Mouse (Mus musculus): ENCODE data around the gene Prl.
"Not testable (repeated sequence)": the region's sequence is repeated elsewhere in the genome, so short reads cannot be mapped to it uniquely, and the experiment has no call there.

Gene Prl

DNA sequence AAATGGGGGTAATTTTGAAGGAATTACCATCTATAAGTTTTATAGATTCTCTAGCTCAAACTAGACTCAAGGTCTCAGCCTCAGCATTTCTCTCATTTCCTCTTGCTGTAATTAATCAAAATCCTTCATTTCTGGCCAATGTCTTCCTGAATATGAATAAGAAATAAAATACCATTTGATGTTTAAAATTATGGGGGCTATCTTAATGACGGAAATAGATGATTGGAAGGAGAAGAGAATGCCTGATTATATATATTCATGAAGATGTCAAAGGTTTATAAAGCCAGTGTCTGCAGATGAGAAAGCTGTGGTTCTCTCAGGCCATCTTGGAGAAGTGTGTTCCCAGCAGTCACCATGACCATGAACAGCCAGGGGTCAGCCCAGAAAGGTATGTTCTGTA is at the start of gene Prl:
Gene Prl (plus strand): TSS at position 301 of the 400 bp plus-strand sequence.
- no peak for DNase-seq

- DNase-seq = no peak
Observed at GRCm38 (mm10) chr13:27026614-27027013, 30.8 kb upstream of the Prl start.

GRCm38 (mm10) chr13:27027376-27027775 is 30.0 kb upstream of the Prl start:
- DNase-seq = no peak

- no peak for DNase-seq
Observed at GRCm38 (mm10) chr13:27028501-27029240, 28.7 kb upstream of the Prl start.

DNA sequence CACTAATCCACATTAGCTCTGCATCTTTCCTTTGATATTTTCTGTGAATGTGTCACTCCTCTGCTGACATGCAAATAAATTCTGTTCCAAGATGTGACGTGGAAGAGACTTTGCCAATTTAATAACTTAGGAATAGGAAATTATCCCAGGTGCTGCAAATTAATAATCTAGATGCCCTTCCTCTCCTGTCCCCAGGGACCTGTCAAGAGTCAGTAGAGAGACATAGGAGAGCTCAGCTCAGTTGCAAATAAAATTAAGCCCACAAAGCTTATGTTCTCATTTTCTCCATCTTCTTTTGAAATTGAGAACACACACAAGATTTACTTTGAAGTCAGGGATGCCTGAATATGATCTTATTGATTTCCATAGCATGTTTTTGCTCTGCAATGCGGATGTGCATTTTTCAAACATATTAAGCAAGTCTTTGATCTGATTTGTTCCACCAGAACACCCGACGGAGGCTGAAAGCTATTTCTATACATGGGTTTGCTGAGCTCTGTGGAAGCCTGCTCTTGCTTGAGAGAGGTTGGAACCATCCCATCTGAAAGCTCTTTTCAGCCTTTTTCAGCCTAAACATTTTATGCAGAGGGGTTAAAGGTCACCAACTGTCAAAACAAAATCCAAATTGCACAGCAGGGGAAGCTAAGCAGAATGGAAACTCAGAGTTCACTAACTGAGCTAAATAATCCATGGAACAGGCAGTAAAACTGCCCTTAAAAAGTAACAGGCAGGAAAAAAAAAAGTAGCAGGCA is 26.1 kb upstream of the Prl start:
- no peak for DNase-seq

GRCm38 (mm10) chr13:27031853-27032240 is 25.5 kb upstream of the Prl start:
- no peak for DNase-seq

- no peak for DNase-seq
Observed at GRCm38 (mm10) chr13:27032998-27033397, 24.4 kb upstream of the Prl start.

DNA sequence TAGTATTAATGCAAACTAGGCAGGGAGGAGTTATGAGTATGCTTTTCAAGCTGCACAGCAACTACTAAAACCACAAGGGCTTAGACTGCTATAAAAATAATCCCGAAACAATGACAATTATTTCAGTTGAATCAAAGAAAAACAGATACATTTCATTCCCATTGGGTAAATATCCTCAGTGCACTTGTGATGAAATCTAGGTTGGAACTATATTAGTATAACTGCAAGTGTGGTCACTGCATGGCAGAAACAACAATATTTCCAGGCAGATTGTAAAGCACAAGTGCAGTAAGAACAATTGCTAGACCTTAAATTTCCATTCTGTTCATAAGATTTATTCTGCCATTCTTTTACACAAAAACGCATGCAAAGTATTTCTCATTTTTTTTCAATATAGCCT is 15.2 kb upstream of the Prl start:
- DNase-seq = no peak

GRCm38 (mm10) chr13:27043326-27043725 is 14.0 kb upstream of the Prl start:
- no peak for DNase-seq

DNA sequence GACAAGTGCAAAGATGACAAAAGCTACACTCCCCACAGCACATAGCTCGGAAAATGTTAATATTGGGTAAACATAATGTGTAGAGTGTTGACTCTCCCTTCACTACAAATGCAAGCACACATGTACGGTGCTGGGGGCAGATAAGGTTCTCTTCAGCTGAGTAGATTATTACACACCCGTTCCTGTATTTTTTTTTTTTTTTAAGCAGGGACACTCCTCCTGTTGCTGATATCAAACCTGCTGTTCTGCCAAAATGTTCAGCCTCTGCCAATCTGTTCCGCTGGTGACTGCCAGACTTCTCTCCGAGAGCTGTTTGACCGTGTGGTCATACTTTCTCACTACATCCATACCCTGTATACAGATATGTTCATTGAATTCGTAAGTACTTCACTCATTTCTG is 1.8 kb downstream of the Prl start:
- no peak for DNase-seq

GRCm38 (mm10) chr13:27093890-27094289 is 36.5 kb downstream of the Prl start, which contains the start of gene Prl3d1:
Gene Prl3d1, plus strand, starts transcription at chr13:27094190.
- not testable (repeated sequence) for DNase-seq
